Mouse (Mus musculus) adrenal gland, adult 2 months (tissue): Measurements from ENCODE around the gene Cpxm2. TPM values are rescaled to one million over a fixed set of nuclear protein-coding genes. Genes with fewer than 3 reads are reported as not detected.

Experiments used
- DNase-seq: peaks from one replicate; pipeline ENCODE4 v3.0.0; 2021
- polyA plus RNA-seq: library from polyadenylated mRNA; depleted of rRNA; stranded (reverse); fragments of >200 nt; gene quantifications from 2 replicates; pipeline ENCODE4 v1.2.3, GENCODE M21; 2012
- total RNA-seq, 2 experiments: library from RNA; stranded (reverse); gene quantifications; 2 replicates each; pipeline ENCODE4 v1.2.3; 2021

Cpxm2 gene
- total and polyA plus RNA-seq, 3 experiments = 11.6 to 27.5 (median 15.0) TPM

GRCm38 (mm10) chr7:132145227-132145800 lies 9.2 kb downstream of the Cpxm2 start:
- DNase-seq = no peak

- DNase-seq = no peak
Measured at GRCm38 (mm10) chr7:132128687-132129086, 25.9 kb downstream of the Cpxm2 start.

GRCm38 (mm10) chr7:132124948-132125347 lies 29.6 kb downstream of the Cpxm2 start:
- DNase-seq = no peak

- DNase-seq = no peak
Measured at GRCm38 (mm10) chr7:132123211-132123610, 31.3 kb downstream of the Cpxm2 start.

GRCm38 (mm10) chr7:132119817-132120216 lies 34.7 kb downstream of the Cpxm2 start:
- DNase-seq = no peak

- DNase-seq = no peak
Measured at GRCm38 (mm10) chr7:132111770-132112169, 42.8 kb downstream of the Cpxm2 start.

GRCm38 (mm10) chr7:132110308-132110707 lies 44.2 kb downstream of the Cpxm2 start:
- no peak for DNase-seq

GRCm38 (mm10) chr7:132106891-132107290 lies 47.6 kb downstream of the Cpxm2 start:
- no peak for DNase-seq

GRCm38 (mm10) chr7:132105326-132105725 lies 49.2 kb downstream of the Cpxm2 start:
- DNase-seq = no peak

GRCm38 (mm10) chr7:132098441-132098840 lies 56.1 kb downstream of the Cpxm2 start:
- no peak for DNase-seq

GRCm38 (mm10) chr7:132094666-132095065 lies 59.9 kb downstream of the Cpxm2 start:
- no peak for DNase-seq

- DNase-seq = no peak
Measured at GRCm38 (mm10) chr7:132091551-132091950, 63.0 kb downstream of the Cpxm2 start.

GRCm38 (mm10) chr7:132088606-132089005 lies 65.9 kb downstream of the Cpxm2 start:
- DNase-seq = no peak

- DNase-seq = no peak
Measured at GRCm38 (mm10) chr7:132088181-132088580, 66.4 kb downstream of the Cpxm2 start.

GRCm38 (mm10) chr7:132075825-132076224 lies 78.7 kb downstream of the Cpxm2 start:
- DNase-seq = no peak

- no peak for DNase-seq
Measured at GRCm38 (mm10) chr7:132074503-132074902, 80.0 kb downstream of the Cpxm2 start.

GRCm38 (mm10) chr7:132070877-132071625 lies 83.5 kb downstream of the Cpxm2 start:
- DNase-seq = peak; percentile 70

GRCm38 (mm10) chr7:132067951-132068350 lies 86.6 kb downstream of the Cpxm2 start:
- peak; percentile 24 for DNase-seq

GRCm38 (mm10) chr7:132067511-132067910 lies 87.0 kb downstream of the Cpxm2 start:
- peak; percentile 71 for DNase-seq

- no peak for DNase-seq
Measured at GRCm38 (mm10) chr7:132060116-132060515, 94.4 kb downstream of the Cpxm2 start.

GRCm38 (mm10) chr7:132056565-132056964 lies 98.0 kb downstream of the Cpxm2 start:
- no peak for DNase-seq

GRCm38 (mm10) chr7:132046662-132047061 lies 107.9 kb downstream of the Cpxm2 start:
- no peak for DNase-seq

- DNase-seq = no peak
Measured at GRCm38 (mm10) chr7:132031940-132032531, 122.5 kb downstream of the Cpxm2 start.
